Mouse (Mus musculus) 3134 (cell line): Measurements from ENCODE around the gene Gm26920.
"Not testable (repeated sequence)": the region's sequence is repeated elsewhere in the genome, so short reads cannot be mapped to it uniquely, and the experiment has no call there.

Experiments
- DNase-seq: peaks from one replicate; pipeline ENCODE4 v3.0.0-alpha.2; 2011; ENCODE audit warnings: low spot score; ENCODE audit not compliant: insufficient read length; ENCODE audit errors: extremely low read depth

Gene Gm26920

GRCm38 (mm10) chr7:30090092-30090969 lies at the start of gene Gm26920, which contains the start of gene Zfp566:
TSS of gene Gm26920 (minus strand) at chr7:30090410.
TSS of gene Zfp566 (minus strand) at chr7:30090527.
- DNase-seq: peak; percentile 96

GRCm38 (mm10) chr7:30136826-30137225 lies 46.6 kb upstream of the Gm26920 start:
- DNase-seq: no peak

DNA sequence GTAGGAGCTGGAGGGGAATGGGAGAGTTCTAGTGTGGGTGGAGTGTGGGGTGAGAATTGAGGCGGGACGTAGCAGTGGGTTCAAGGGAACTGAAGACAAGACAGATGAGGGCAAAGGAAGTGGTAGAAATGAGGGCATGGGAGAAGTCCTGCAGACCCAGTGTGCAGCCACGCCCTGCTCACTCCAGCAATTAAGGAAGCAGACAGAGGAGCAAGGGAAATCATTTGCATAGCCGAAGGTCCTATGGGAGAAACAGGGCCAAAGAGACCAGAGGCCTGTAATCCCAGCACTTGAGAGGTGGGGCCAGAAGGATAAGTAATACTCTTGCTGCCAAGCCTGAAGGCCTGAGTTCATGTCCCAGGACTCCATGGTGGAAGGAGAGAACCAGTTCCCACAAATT lies 42.2 kb upstream of the Gm26920 start:
- DNase-seq: no peak

- DNase-seq: no peak
These were observed 39.7 kb upstream of the Gm26920 start for GRCm38 (mm10) chr7:30129900-30130299.

- no peak for DNase-seq
These were observed 31.9 kb upstream of the Gm26920 start for GRCm38 (mm10) chr7:30122188-30122530.

- peak; percentile 88 for DNase-seq
These were observed 31.3 kb upstream of the Gm26920 start, which contains the start of gene Zfp382 for GRCm38 (mm10) chr7:30121308-30122187. TSS of gene Zfp382 (plus strand) at chr7:30121942.

DNA sequence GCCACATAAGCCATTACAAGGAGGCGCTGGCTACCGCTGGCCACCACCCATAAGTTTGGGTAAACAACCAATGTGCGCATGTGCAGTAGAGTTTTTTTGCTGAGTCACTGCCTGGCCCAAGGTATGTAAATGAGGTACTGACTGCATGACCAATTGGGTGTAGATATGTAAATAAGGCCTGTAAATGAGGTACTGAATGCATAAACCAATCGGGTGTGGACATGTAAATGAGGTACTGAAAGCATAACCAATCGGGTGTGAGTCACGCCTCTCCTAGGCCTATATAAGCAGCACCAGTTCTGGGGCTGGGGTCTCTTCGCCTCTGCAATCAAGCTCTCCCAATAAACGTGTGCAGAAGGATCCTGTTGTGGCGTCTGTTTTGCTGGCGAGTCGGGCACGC lies 27.7 kb upstream of the Gm26920 start:
- not testable (repeated sequence) for DNase-seq

DNA sequence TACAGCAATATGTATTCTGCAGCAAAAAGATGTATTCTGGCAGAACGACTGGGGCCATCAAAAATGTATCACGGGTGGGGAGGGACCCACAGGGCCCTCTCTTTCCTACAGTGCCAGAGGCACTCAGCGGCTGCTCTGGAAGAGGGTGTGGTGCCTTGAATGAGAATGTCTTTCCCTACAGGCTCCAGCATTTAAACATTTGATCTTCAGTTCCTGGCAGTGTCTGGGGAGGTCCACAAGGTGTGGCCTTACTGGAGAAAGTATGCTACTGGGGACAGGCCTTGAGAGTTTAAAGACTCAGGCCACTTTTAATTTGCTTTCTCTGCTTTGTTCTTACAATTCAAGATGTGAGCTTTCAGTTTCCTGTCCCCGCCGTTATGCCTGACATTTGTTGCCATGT lies 25.9 kb upstream of the Gm26920 start:
- no peak for DNase-seq

DNA sequence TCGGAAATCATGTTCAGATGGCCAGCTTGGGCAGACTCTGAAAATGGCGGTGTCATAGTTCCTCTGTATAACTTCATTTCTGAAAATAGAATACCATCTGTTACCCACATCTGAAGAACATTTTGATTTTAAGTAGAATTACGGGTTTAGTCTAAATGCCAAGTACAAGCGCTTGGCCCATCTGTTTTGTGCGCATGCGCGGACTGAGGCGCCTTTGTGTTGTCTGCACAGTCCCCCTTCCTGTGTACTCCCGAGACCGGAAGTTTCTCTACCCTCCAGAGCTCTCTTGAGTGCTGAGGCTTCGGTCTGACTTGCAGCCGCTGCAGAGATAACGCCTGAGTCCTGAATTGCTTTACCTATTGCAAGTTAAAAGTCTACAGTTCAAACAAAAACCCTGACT lies 9.1 kb upstream of the Gm26920 start:
- no peak for DNase-seq

DNA sequence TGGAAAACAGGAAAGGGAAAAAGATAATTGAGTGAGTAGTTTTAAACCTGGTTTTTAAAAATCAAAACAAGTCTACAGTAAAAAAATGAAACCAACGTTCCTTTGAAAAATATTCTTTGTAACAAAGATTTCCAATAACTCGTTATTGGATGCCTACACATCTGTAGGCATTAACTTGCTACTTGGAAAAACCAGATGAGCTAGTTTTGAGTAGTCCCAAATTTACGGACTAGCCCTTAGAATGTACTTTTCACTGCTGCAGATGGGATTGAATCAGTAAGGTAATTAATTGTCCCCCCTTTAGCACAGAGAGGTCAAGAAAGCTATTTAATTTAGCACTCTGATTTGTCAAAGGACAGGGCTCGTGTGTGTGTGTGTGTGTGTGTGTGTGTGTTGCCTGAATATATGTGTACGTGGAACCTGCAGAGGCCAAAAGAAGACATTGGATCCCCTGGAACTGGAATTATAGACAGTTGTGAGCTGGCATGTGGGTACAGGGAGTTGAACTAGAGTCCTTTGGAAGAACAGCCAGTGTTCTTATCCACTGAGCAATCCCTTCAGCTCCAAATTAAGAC lies 5.4 kb upstream of the Gm26920 start:
- no peak for DNase-seq

GRCm38 (mm10) chr7:30094646-30095429 lies 4.6 kb upstream of the Gm26920 start, which contains the start of gene Zfp260:
TSS of gene Zfp260 (plus strand) at chr7:30094777.
- DNase-seq: peak; percentile 81

- DNase-seq: no peak
These were observed 3.8 kb upstream of the Gm26920 start for GRCm38 (mm10) chr7:30093918-30094415.

- DNase-seq: no peak
These were observed 2.5 kb upstream of the Gm26920 start for GRCm38 (mm10) chr7:30092666-30093065.

DNA sequence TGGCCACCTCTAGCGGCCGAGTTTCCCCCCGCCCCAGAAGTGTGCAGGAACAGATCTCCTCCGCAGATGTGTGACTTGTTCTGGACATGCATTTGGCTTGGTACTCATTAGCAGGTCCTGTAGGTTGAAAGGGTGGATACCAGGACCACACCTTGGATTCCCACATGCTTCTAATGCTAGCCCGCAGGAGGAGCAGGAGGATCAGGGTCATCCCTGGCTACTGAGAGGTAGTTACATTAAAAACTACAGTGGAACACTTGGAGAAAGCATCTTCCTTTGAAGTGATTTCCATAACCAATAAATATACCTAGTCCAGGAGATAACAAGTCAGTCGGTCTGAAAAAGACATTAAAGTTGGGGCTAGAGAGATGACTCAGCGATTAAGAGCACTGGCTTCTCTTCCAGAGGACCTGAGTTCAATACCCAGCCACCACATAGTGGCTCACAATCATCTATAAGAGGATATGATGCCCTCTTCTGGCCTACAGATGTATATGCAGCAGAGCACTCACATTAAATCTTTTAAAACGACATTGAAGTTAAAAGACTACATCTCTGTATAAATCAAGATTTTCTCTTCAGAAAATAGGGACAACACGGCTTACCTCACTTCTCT lies 868 bp upstream of the Gm26920 start:
- peak; percentile 42 for DNase-seq

DNA sequence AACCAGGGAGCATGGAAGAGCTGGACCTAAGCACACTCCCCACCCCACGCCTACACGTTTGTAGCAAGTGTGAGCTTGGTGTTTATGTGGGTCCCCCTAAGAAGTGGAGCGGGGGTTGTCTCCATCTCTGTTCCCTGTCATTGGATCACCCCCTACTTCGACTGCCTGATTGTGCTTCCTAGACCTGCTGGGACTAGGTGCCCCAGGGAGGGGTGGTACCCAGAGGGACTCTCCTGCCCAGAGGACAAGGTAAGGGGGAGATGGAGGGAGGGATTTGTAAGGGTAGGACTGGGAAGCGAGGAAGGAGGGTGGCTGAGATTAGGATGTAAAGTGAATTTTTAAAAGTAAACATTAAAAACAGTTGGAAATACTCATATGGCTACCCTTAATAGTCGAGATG lies 805 bp downstream of the Gm26920 start:
- no peak for DNase-seq

- peak; percentile 40 for DNase-seq
These were observed 3.7 kb downstream of the Gm26920 start for GRCm38 (mm10) chr7:30086524-30086923.

- peak; percentile 87 for DNase-seq
These were observed 17.8 kb downstream of the Gm26920 start, which contains the start of gene Zfp82 for GRCm38 (mm10) chr7:30072146-30073028. TSS of gene Zfp82 (minus strand) at chr7:30072900.

GRCm38 (mm10) chr7:30064622-30065021 lies 25.6 kb downstream of the Gm26920 start:
- DNase-seq: no peak

DNA sequence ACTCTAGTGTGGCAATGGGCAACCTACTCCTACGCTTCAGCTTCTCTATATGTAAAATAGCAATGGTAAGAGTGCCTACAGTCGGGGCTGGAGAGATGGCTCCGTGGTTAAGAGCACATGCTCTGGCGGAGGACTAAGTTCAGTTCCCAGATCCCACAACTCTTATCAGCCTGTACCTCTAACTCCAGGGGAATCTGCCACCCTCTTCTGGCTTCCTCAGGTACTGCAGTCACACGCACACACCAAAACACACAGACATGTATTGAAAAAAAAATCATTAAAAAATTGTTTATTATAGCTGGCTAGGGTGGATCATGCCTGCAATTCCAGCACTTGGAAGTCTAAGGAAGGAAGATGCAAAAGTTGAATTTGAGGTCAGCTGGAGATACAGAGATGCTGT lies 27.7 kb downstream of the Gm26920 start:
- no peak for DNase-seq
